Mouse (Mus musculus) liver, adult (tissue): Measurements from ENCODE around the gene Med12l.

Experiments used
- GATA4 ChIP-seq: IDR thresholded peaks from 2 replicates; pipeline ENCODE4 v1.6.1; 2014; ENCODE audit warnings: mild to moderate bottlenecking, low read length; ENCODE audit not compliant: insufficient replicate concordance

Med12l gene

DNA sequence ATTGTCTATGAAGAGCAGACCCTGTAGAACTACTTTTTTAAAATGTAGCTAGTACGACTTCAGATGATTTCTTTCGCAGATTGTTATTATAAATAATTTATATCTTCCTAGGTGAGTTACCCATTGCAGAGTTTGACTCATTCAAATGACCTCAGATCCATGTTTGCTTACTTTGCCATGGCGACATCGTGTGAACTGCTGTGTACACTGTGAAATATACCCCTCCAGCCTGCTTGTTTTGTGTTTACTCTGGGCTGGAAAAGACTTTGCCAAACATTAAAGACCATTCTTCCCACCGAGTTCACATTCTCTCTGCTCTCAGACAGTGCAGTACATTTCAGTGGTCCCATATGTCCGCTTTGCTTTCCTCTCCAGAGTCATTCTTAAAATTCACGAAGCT is 310.5 kb downstream of the Med12l start:
- no peak for TF ChIP-seq GATA4

DNA sequence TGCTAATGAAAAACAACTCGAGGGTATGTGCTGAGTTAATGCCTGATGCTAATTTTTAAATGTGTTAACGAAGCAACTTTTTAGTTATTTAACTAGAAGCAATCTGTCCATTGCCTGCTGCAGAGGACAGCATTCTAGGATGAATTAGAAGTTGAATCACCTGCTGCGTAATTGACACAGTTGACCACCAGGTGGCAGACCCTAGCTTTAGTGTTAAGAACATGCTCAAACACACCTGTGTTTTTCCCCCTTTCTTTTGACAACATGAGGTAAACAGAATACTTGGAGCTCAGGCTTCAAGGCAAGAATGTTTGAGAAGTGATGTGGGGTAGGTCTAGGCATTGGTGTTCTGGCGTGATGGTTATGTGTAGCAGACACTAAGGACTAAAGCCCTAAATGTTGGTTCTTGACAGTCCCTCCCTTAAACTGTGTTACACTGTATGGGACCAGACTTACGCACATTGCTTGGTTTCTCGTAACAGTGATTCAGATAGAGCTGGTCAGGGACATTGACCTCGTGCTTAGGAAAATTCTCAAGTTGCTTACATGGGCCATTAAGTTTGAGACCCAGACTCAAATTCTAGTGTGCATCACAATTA is 315.8 kb downstream of the Med12l start:
- TF ChIP-seq GATA4 = no peak

DNA sequence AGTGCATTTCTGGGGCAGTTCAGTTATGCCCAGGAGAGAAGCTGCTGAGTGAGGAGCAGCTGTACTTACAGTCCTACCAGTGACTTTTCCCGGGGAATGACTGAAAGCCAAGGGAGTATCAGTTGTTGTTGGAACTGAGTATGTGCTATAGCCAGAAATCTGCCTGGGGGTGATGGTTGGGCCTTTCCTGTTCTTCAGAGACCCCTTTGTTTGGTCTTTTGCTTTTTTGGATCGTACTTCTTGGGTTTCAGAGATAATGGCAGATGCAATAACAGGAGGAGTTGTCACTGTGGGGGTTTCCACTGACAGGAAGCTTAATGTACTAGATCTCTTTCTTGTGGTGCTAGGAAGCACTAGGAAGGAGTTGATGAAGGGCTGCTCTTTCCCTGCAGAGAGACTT is 322.9 kb downstream of the Med12l start:
- no peak for TF ChIP-seq GATA4

DNA sequence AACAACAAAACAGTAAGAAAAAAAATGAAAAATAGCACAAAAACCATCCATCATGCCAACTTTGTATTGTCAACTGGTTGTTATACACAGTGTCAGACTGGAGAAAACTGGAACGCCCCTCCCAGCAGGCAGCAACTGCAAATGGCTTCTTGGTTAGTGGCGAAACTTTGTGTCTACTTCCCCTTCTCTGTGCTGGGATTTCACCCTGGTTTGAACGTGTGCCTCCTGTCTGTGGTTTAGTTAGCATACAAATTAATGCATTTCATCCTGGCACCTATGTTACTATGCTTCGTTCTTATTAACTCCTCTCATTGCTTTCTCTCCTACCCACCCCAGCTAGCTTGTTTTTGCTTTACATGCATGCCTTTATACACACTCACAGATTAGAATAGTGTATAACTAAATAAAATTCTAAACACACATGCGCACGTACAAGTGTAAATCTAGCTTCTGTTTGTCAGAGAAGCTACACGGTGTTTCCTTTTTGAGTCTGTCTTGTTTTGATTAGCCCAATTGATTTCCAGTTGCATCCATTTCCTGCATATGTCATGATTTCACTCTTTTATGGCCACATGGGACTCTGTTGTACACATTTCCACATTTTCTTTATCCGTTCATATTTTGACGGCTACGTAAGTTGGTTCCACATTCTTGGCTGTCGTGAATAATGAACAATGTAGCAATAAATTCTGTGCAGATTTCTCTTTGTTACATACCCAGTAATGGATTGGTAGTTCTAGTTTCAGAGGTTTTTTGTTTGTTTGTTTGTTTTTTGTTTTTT is 336.2 kb downstream of the Med12l start:
- no peak for TF ChIP-seq GATA4

DNA sequence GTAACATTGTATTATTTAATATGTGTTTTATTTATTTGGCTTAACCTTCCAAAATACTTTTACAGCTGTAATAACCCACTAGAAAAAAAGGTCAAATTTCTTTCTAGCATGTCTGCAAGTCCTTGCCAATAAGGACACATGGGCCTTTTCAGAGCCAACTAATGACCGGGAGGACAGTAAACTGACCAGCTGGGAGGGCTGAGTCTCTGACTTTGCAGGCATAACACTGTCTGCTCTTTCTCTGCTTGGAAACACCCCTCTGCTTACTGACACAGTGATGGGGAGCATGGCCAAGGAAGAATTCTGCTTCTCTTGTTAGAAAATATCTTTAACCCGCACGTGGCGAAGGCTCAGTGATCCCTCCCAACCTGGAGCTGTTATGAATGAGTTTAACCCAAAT is 337.4 kb downstream of the Med12l start:
- no peak for TF ChIP-seq GATA4

DNA sequence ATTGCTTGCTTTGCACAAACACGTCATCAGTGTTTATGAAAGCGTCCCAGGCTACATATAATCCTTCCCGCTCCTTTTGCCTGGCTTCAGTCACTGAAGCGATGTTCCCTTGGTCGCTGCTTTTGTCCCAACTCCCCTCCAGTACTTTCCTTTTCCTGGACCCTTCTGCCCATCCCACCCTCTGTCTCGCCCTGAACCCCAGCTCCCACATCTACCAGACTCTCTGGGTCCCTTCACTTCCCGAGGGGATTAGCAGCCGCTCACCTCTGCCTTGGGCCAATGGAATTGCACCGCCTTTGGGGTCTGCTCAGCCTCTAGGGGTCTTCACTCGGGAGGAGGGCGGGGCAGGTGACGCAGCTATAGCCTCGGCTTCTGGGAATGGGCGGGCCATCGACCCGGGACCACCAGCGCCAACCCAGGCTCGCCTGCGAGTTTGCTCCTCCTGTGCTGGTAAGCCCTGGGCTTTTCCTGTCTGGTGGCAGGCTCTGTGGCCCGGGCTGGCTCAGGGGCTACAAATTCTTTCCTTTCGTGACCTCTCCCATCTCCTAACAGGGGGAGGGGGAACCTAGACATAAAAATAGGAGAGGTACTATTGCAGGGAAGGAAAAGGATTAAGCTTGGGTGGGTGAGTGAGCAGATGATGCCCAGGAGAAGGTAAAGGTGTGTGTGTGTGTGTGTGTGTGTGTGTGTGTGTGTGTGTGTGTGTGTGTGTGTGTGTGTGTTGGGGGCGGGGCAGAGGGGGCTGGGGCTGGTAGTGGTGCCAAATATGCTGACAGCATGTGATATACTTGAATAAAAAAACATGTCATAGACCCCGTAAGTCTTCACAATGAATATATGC is 338.7 kb downstream of the Med12l start, which contains the start of gene Igsf10:
Gene Igsf10, minus strand, starts transcription at position 330 of the 841 bp plus-strand sequence.
- TF ChIP-seq GATA4 = no peak

DNA sequence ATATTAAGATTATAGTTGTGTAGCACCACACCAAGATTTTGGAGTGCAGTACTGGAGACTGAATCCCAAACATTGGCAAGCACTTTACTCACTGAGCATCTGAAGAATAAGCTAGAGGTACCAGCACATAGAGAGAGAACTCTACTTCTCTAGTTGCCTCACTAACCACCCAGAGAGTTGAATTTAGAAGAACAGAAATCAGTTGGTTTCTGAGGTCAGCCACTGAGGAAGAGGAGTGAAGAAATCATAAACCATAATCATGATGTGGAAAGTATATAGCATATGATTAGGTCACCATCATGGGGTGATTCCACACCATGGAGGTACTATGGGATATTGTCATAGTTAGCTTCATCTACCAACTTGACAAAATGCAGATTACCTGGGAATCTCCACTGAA is 346.1 kb downstream of the Med12l start:
- no peak for TF ChIP-seq GATA4

DNA sequence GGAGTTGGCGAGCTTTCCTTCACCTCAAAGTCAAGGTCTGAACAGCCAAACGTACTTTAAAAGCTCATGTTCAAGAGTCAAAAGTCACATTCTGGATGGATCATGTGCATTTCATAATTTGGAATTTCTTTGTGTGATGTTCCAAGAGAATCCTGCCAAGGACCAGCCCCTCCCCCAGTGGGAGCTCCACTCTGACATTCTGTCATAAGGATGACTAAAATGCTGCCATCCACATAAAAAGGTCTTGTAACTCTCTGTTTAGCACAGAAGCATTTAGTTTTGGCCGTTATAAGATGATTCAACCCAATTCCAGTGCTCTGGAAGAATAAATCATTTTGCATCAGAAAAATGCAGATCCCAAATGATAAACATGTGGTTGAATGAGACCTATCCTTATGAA is 348.5 kb downstream of the Med12l start:
- no peak for TF ChIP-seq GATA4

DNA sequence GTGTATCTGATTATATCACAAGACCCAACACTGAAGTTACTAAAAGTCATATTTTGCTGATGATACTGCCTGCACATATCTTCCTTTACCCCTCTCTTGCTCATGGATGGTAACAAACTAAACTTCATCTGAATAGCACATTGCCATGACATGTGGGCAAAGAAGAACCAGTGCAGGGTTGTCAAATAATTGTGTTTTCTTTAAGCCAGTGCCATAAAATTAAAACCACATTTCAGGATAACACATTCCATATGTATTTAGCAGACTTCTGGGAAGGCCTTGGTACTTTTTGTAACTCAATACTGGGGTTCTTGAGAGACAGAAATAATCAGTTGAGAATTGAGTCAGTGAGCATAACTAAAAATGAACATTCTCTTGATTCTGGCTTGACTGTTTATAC is 354.5 kb downstream of the Med12l start:
- no peak for TF ChIP-seq GATA4

DNA sequence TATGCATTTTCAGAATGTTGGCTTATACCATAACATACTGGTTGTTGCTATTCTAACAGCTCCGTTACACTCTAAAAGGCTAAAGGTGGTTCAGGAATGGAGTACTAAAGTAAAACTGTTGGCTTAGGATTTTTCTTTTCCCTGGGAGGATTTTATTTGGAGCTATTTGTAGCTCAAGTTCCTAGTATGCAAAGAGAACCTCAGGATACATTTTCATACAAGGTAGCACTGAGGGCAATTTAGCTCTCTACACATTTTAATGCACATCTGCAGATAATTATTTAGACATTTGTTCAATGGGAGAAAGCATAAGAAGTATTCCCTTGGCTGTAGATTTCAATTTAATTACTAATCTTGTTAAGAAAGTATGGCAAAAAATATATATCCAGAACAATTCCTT is 356.3 kb downstream of the Med12l start:
- TF ChIP-seq GATA4 = no peak
